Mouse (Mus musculus) gastrocnemius, postnatal 4 days (tissue): ENCODE data around the gene Galntl6. TPM values are rescaled to one million over a fixed set of nuclear protein-coding genes. Genes with fewer than 3 reads are reported as not detected.

Experiments
- DNase-seq, 2 experiments: peaks; one replicate each; pipeline ENCODE4 v3.0.0; 2021 to 2022; ENCODE audit warnings: low spot score in 2 of 2, mixed read lengths in 2 of 2
- long read RNA-seq, 2 experiments: library from polyadenylated mRNA; stranded (forward); transcript quantifications; one replicate each; pipeline ENCODE4 v2.0.0; 2021
- total RNA-seq, 2 experiments: library from RNA; stranded (reverse); gene quantifications; 2 replicates each; pipeline ENCODE4 v1.2.3; 2021

The Galntl6 gene
- total RNA-seq: under 1 TPM; 0.20 to 0.47 TPM
- long read RNA-seq, experiment 1: 0 reads
- long read RNA-seq, experiment 2: 0 reads

- peak; percentile 13 to 16 for DNase-seq
These were observed at the start of gene Galntl6 for GRCm38 (mm10) chr8:58912196-58912839. TSS of gene Galntl6 (minus strand) at chr8:58912640.

GRCm38 (mm10) chr8:58957195-58957739 lies 44.8 kb upstream of the Galntl6 start:
- DNase-seq: no peak

GRCm38 (mm10) chr8:58943773-58944172 lies 31.3 kb upstream of the Galntl6 start:
- no peak for DNase-seq

GRCm38 (mm10) chr8:58931066-58931465 lies 18.6 kb upstream of the Galntl6 start:
- DNase-seq: no peak

- no peak for DNase-seq
These were observed 2.7 kb upstream of the Galntl6 start for GRCm38 (mm10) chr8:58915142-58915541.

GRCm38 (mm10) chr8:58913640-58913968 lies 1.2 kb upstream of the Galntl6 start:
- no peak for DNase-seq

- peak; percentile 14 to 19 for DNase-seq
These were observed 600 bp upstream of the Galntl6 start for GRCm38 (mm10) chr8:58912840-58913639.

- DNase-seq: no peak
These were observed 763 bp downstream of the Galntl6 start, which contains the start of gene BC030500 for GRCm38 (mm10) chr8:58911677-58912076. TSS of gene BC030500 (plus strand) at chr8:58911755.

- no peak for DNase-seq
These were observed 8.0 kb downstream of the Galntl6 start for GRCm38 (mm10) chr8:58904465-58904864.

GRCm38 (mm10) chr8:58895960-58896359 lies 16.5 kb downstream of the Galntl6 start:
- no peak for DNase-seq

- no peak for DNase-seq
These were observed 21.8 kb downstream of the Galntl6 start for GRCm38 (mm10) chr8:58890591-58890990.

- DNase-seq: no peak
These were observed 26.0 kb downstream of the Galntl6 start for GRCm38 (mm10) chr8:58886405-58886804.

- no peak for DNase-seq
These were observed 88.1 kb downstream of the Galntl6 start for GRCm38 (mm10) chr8:58824347-58824746.

- DNase-seq: no peak
These were observed 107.2 kb downstream of the Galntl6 start for GRCm38 (mm10) chr8:58805190-58805589.

GRCm38 (mm10) chr8:58801847-58802246 lies 110.6 kb downstream of the Galntl6 start:
- DNase-seq: no peak

GRCm38 (mm10) chr8:58753769-58754168 lies 158.7 kb downstream of the Galntl6 start:
- DNase-seq: no peak

GRCm38 (mm10) chr8:58737963-58738362 lies 174.5 kb downstream of the Galntl6 start:
- no peak for DNase-seq

GRCm38 (mm10) chr8:58691761-58692160 lies 220.7 kb downstream of the Galntl6 start:
- DNase-seq: no peak

- no peak for DNase-seq
These were observed 234.5 kb downstream of the Galntl6 start for GRCm38 (mm10) chr8:58677847-58678450.

- no peak for DNase-seq
These were observed 243.4 kb downstream of the Galntl6 start for GRCm38 (mm10) chr8:58669075-58669474.

GRCm38 (mm10) chr8:58660019-58660418 lies 252.4 kb downstream of the Galntl6 start:
- no peak for DNase-seq

- DNase-seq: no peak
These were observed 256.8 kb downstream of the Galntl6 start for GRCm38 (mm10) chr8:58655631-58656030.
